Mouse (Mus musculus) CD4-positive, CD25-positive, alpha-beta regulatory T cell (primary cell): ENCODE data around the gene Oxgr1. TPM values are rescaled to one million over a fixed set of nuclear protein-coding genes. Genes with fewer than 3 reads are reported as not detected.

Source experiments
- polyA plus RNA-seq: library from polyadenylated mRNA; unstranded; fragments of 100-300 nt; shearing (Covaris generic); gene quantifications from one replicate; pipeline ENCODE4 v1.2.1, GENCODE M21; 2017

The Oxgr1 gene
- not detected for polyA plus RNA-seq

DNA sequence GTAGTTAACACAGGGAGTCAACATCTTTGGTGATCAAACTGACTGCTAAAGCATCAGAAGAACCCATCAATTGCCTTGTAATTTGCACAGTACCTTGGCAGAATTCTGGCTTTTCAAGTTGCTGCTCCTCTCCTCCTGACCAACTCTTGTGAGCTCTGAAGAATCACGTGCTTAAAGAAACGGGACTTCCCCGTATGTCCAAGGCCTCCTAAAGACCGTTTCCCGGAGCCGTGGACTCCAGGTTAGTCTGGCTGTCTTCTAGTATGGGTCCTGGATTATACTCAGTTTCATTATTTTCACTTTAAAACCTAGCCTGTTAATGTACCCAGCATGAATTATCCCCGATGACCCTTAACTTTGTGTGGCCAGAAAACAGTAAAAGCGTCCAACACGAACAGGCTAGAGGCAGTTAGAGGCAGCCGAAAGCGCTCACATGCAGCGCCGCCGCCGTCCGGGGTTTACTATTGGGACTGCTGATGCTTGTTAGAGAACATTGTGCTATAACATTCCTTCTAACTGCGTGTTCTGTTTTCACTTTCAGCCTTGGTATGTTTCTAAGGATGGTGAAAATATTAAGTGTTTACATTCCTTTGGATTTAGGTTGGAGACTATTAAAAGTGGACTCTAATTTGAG lies at the start of gene Oxgr1:
Oxgr1 (minus strand) TSS at position 249 of the 634 bp plus-strand sequence.

Other genes with a start within 250 kb of the Oxgr1 start
- gene Mbnl2, start 233.2 kb upstream of the Oxgr1 start, polyA plus RNA-seq = 59.4 TPM